Mouse (Mus musculus): Measurements from ENCODE around the gene Fam111a.

The Fam111a gene

DNA sequence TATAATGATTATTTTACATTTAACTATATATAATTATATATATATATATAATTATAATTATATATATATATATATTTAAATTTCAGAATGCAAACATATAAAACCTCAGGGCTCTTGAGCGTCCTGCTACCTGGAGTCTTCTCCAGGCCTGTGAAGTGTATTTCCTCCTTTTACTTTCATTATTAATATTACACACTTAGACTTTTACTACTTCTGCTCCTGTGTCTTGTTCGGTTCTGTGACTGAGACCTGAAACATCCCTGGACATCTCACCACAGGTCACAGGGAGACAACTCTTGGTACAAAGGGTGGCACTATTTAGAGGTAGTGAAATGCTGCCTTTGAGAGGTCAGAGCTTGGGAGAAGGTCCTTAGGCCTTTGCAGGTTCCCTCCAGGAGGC lies 10.8 kb downstream of the Fam111a start:
- in situ Hi-C loops (cut with MboI; ENCODE audit: low sequenced_read_pairs): no loop called here

DNA sequence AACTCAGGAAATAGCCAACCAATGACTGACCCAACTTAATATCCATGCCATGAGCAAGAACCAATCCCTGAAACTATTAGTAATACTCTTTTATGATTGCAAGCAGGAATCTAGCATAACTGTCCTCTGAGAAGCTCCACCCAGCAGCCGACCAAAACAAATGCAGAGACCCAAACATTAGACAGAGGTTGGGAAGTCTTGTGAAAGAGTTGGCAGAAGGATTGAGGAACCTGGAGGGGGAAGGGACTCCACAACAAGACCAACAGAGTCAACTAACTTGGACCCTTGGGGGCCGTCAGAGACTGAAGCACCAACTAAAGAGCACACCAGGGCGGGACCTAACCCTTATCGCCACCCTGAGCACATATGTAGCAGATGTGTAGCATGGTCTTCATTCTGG lies 12.7 kb downstream of the Fam111a start:
- in situ Hi-C loops (cut with MboI; ENCODE audit: low sequenced_read_pairs): no loop called here

DNA sequence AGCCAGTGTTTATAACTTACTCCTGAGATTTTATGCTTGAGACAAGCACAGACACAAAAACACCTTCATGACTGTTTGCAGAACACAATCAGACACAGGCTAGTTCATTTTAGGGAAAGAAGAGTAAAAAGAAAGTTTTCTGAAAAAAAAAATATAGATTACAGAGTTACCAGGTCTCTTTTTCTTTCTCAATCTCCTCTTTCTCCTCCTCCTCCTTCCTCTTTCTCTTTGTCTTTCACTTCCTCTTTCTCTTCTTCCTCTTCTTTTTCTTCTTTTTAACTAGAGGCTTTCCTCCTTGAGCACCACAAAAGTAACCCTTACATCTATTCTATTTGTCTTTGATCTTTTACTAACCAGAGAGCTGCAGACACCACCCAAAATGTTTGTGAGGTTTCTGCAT lies 18.7 kb downstream of the Fam111a start:
- in situ Hi-C loops (cut with MboI; ENCODE audit: low sequenced_read_pairs): no loop called here

DNA sequence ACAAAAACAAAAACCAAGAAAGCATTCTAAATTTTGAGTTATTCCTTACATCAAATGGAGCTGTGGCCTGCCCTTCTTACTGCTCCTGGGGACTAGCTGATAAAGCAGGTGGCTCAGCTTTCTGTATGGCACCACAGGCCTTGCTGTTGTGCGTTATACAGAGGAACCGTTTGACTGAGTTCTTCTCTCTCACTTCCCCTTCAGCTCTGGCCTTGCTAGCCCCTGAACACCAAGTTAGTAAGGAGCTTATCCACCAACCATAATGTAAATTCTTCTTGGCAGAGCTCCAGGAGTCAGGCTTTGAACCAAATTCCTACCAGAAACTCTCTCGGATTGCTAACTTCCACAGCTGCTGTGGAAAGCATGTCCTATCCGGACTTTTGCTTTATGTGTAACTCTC lies 21.5 kb downstream of the Fam111a start:
- in situ Hi-C loops (cut with MboI; ENCODE audit: low sequenced_read_pairs): no loop called here

DNA sequence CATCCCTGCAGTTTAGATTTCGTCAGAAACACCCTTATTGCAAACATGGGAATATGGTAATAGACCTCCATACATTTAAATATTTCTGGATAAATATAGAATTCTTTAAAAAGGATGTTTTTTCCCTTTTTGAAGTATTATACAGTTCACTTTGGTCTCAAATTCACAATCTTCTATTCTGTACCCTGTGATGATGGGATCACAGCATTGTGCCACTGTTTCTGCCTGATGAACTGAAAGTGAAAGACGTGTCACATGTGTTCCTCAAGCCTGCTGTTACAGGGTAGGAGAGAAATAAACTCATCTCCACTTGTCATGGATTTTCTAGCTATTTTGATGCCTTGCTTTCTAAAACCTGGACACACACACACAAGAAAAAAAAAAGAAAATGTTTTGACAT lies 25.3 kb downstream of the Fam111a start:
- in situ Hi-C loops (cut with MboI; ENCODE audit: low sequenced_read_pairs): no loop called here

- in situ Hi-C loops (cut with MboI; ENCODE audit: low sequenced_read_pairs): no loop called here
Measured at GRCm38 (mm10) chr19:12571687-12572086, 26.1 kb downstream of the Fam111a start.

- in situ Hi-C loops (cut with MboI; ENCODE audit: low sequenced_read_pairs): no loop called here
Measured at GRCm38 (mm10) chr19:12572614-12573265, 27.2 kb downstream of the Fam111a start.

GRCm38 (mm10) chr19:12573266-12574011 lies 27.9 kb downstream of the Fam111a start:
- in situ Hi-C loops (cut with MboI; ENCODE audit: low sequenced_read_pairs): no loop called here

- in situ Hi-C loops (cut with MboI; ENCODE audit: low sequenced_read_pairs): no loop called here
Measured at GRCm38 (mm10) chr19:12574012-12574407, 28.5 kb downstream of the Fam111a start.

- in situ Hi-C loops (cut with MboI; ENCODE audit: low sequenced_read_pairs): no loop called here
Measured at GRCm38 (mm10) chr19:12575107-12575506, 29.6 kb downstream of the Fam111a start.

- in situ Hi-C loops (cut with MboI; ENCODE audit: low sequenced_read_pairs): no loop called here
Measured at GRCm38 (mm10) chr19:12575514-12575913, 30.0 kb downstream of the Fam111a start.

GRCm38 (mm10) chr19:12576639-12577038 lies 31.1 kb downstream of the Fam111a start:
- in situ Hi-C loops (cut with MboI; ENCODE audit: low sequenced_read_pairs): no loop called here

GRCm38 (mm10) chr19:12585310-12585709 lies 39.8 kb downstream of the Fam111a start:
- in situ Hi-C loops (cut with MboI; ENCODE audit: low sequenced_read_pairs): no loop called here

GRCm38 (mm10) chr19:12591908-12592307 lies 46.4 kb downstream of the Fam111a start:
- in situ Hi-C loops (cut with MboI; ENCODE audit: low sequenced_read_pairs): loop anchor here (5.0 to 10.0 kb wide), 2 partner anchors 75 to 213 kb away; no protein-coding TSS in a partner anchor

GRCm38 (mm10) chr19:12595135-12595529 lies 49.6 kb downstream of the Fam111a start:
- in situ Hi-C loops (cut with MboI; ENCODE audit: low sequenced_read_pairs): loop anchor here (10.0 kb wide), 1 partner anchor 210 kb away; no protein-coding TSS in a partner anchor

DNA sequence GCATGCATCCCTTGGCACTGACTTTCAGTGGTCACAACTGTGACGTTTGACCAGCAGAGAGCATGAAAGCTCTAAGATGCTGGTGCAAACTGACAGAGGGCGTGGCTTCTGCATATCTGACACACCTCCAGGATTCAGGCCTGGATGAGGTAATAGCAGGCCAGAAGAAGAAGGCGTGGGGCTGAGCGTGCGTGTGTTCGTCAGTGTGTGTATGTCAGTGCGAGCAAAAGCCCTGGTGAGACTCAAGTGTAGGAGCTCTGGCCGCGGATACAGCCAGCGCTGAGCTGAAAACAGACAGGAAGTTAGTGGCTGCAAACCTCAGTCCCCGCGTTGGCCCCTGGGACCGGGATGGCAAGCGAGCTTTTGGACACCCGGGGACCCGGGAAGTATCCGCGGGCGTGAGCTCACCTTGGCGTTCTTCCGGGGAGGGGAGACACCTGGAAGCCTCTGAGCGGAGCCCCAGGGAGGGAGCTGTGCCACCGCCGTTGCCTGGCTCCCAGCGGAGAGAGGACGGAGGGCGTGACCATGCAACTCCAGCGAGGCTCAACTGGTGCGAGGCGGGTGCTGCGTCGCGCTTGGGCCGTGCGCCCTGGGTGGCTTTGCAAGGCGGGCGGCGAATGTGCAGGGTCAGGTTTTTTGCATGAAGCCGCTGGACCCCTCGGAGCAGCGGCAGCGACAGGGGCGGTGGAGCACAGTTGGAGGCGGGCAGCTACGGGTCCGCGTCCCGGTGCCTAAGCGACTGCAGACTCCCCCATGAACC lies 50.2 kb downstream of the Fam111a start:
- in situ Hi-C loops (cut with MboI; ENCODE audit: low sequenced_read_pairs): loop anchor here (10.0 kb wide), 1 partner anchor 209 kb away; no protein-coding TSS in a partner anchor

- in situ Hi-C loops (cut with MboI; ENCODE audit: low sequenced_read_pairs): loop anchor here (10.0 kb wide), 1 partner anchor 208 kb away; no protein-coding TSS in a partner anchor
Measured at GRCm38 (mm10) chr19:12596290-12597072, 50.9 kb downstream of the Fam111a start.

DNA sequence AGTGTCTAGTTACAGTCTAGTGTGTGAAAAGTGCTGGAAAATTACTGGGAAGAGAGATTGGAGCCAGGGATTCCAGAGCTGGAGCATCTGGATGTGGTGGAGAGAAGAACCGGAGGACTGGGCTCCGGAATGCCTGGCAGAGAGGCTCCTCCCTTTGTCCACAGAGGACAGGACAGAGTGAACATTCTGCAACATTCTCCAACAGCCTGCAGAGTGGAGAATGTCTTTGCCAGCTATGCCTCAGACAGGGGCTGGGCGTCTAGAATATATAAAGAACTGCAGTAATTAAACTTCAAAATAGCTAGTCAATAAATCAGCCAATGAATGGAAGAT lies 51.5 kb downstream of the Fam111a start:
- in situ Hi-C loops (cut with MboI; ENCODE audit: low sequenced_read_pairs): loop anchor here (10.0 kb wide), 1 partner anchor 208 kb away; no protein-coding TSS in a partner anchor

DNA sequence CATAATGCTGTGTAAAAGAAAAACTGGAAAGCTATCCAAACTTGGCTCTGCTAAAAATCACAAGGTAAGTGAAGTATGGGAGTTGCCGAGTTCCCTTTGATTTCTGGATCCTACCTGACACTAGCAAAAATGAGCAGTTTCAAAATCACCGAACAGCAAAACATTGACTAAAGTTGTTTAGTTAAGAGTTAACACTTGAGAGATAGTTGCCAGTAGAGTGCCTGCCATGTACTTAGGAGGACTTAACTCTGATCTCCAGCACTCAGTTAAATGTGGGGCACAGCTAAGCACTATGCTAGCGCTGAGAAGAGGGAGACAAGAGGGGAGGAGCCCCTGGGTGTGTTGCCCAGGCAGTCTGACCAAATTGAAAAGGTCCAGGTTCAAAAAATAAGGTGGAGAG lies 53.1 kb downstream of the Fam111a start:
- in situ Hi-C loops (cut with MboI; ENCODE audit: low sequenced_read_pairs): loop anchor here (10.0 kb wide), 1 partner anchor 206 kb away; no protein-coding TSS in a partner anchor

DNA sequence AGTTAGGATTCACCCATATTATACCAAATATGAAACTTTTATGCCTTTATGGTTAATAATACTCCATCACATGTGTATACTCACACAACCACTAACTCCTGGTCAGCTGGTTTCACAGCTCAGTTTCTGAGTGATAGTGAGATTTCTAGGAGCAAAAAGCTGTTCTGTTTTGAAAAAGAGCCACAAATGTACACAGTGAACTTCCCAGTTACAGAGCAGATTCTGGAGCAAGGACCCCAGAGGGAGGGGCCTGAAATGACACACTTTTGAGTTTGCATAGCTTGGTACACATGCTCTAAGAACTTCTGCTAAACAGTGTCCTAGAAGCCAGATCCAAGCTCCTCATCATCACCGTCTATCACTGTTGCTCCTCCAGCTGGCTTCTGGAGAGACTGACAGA lies 54.1 kb downstream of the Fam111a start, which contains the start of gene Gm4952:
Gene Gm4952 (plus strand): TSS at position 301 of the 400 bp plus-strand sequence.
- in situ Hi-C loops (cut with MboI; ENCODE audit: low sequenced_read_pairs): loop anchor here (10.0 kb wide), 1 partner anchor 205 kb away; no protein-coding TSS in a partner anchor
